Comparison of ENCODE assay signal across 14 mouse cellular contexts in the genomic region with DNA sequence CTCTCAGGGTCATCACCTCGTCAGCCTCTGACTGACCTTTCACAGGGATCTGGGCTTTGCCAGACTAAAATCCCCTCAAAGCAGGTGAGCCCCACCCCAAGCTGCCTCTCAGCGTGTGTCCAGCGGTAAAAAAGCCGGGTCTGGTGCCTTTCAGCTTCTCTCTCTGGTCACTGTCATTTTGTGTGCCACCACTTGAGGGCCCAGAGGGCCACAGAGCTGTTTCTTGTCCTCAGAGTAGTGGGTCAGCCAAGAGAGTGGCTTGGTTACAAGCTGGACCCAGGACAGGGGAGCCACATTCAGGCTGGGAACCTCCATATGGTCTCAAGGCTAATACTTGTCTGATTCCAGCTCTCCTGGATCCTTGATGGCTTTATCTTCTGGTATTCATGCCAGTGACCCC.
DNase-seq lines count a peak whose midpoint lies in the region; ATAC-seq and TF ChIP-seq lines count a peak whose summit lies in the region.
"Had no signal": no experiment of that assay in that cellular context is flagged by ENCODE, and none has a peak within 500 bp of the region (broad histone marks: within the 10 kb centered on the region; RNA-seq: fewer than 3 reads in every experiment).

No protein-coding gene starts in this region.

- no peak overlapping the region for H3K4me2 ChIP-seq in midbrain, postnatal 0 days (ENCODE audit: low read depth, low read length, poor library complexity, severe bottlenecking)
- no peak overlapping the region for H3K4me2 ChIP-seq in midbrain, embryonic 16.5 days (ENCODE audit: low read length)
- H3K4me2 ChIP-seq: embryonic facial prominence, embryonic 12.5 days; forebrain, embryonic 15.5 days; limb, embryonic 15.5 days had no signal

- no peak overlapping the region for H3K27ac ChIP-seq in midbrain, postnatal 0 days (ENCODE audit: low read depth, low read length)
- no peak overlapping the region for H3K27ac ChIP-seq in midbrain, embryonic 16.5 days (ENCODE audit: low read length)
- H3K27ac ChIP-seq: embryonic facial prominence, embryonic 12.5 days; forebrain, embryonic 15.5 days; limb, embryonic 15.5 days had no signal

- H3K9ac ChIP-seq in midbrain, postnatal 0 days (replicated peaks; ENCODE audit: low read length, poor library complexity, severe bottlenecking) = no peak overlapping the region
- no peak overlapping the region for H3K9ac ChIP-seq in midbrain, embryonic 16.5 days (ENCODE audit: low read depth, low read length)
- H3K9ac ChIP-seq: embryonic facial prominence, embryonic 12.5 days; forebrain, embryonic 15.5 days; limb, embryonic 15.5 days had no signal

- H3K27me3 ChIP-seq in midbrain, postnatal 0 days (ENCODE audit: insufficient read depth, low read length) = peaks cover 38% of the 10 kb centered on the region
- H3K27me3 ChIP-seq in midbrain, embryonic 16.5 days (ENCODE audit: control insufficient read depth, insufficient read depth, low read depth, low read length) = peaks cover 47% of the 10 kb centered on the region

- TF ChIP-seq CTCF in midbrain, postnatal 0 days (IDR thresholded peaks at IDR 0.05) = peak; percentile 36; the same call in 1 of the 2 replicates

- no peaks in the 10 kb centered on the region for H3K36me3 ChIP-seq in midbrain, postnatal 0 days (ENCODE audit: insufficient read depth, low read length)
- no peaks in the 10 kb centered on the region for H3K36me3 ChIP-seq in midbrain, embryonic 16.5 days (ENCODE audit: control insufficient read depth, insufficient read depth, low read length)
- H3K36me3 ChIP-seq: embryonic facial prominence, embryonic 12.5 days; forebrain, embryonic 15.5 days; limb, embryonic 15.5 days had no signal

- H3K4me1 ChIP-seq in midbrain, postnatal 0 days (ENCODE audit: insufficient read depth, low read length) = no peaks in the 10 kb centered on the region
- no peaks in the 10 kb centered on the region; the same call in 1 of the 2 replicates for H3K4me1 ChIP-seq in midbrain, embryonic 16.5 days (ENCODE audit: control insufficient read depth, insufficient read depth, low read length)
- H3K4me1 ChIP-seq: embryonic facial prominence, embryonic 12.5 days had no signal

- peak; percentile 14 to 24 for DNase-seq in heart, adult 18-20 months
- no peak for DNase-seq in heart, adult 11 months
- DNase-seq in midbrain, postnatal 0 days (ENCODE audit: low spot score) = no peak
- DNase-seq in kidney, adult 18-20 months = peak; percentile 30
- peak; percentile 9 to 52 for DNase-seq in kidney, postnatal 36 days
- no peak for DNase-seq in right cerebral cortex, postnatal 4 days
- DNase-seq in adrenal gland, adult 8-10 months = no peak

- H3K4me3 ChIP-seq in midbrain, postnatal 0 days (ENCODE audit: low read depth, low read length) = no peak overlapping the region
- H3K4me3 ChIP-seq in midbrain, embryonic 16.5 days (ENCODE audit: low read depth, low read length) = no peak overlapping the region
- H3K4me3 ChIP-seq: embryonic facial prominence, embryonic 12.5 days; forebrain, embryonic 15.5 days; limb, embryonic 15.5 days; myocyte had no signal

- H3K9me3 ChIP-seq in midbrain, postnatal 0 days (ENCODE audit: low read length) = no peaks in the 10 kb centered on the region
- H3K9me3 ChIP-seq in midbrain, embryonic 16.5 days (replicated peaks; ENCODE audit: control insufficient read depth, low read length, poor library complexity, severe bottlenecking) = no peaks in the 10 kb centered on the region
- H3K9me3 ChIP-seq: embryonic facial prominence, embryonic 12.5 days; forebrain, embryonic 15.5 days; limb, embryonic 15.5 days had no signal

- WGBS in midbrain, postnatal 0 days = 4% methylated on average over 4 of the region's 4 CpGs
- 7% methylated on average over 4 of the region's 4 CpGs for WGBS in midbrain, embryonic 16.5 days

- ATAC-seq in midbrain, postnatal 0 days (ENCODE audit: low FRiP score) = no peak
- ATAC-seq in midbrain, embryonic 16.5 days = no peak
- ATAC-seq: activated CD4-positive, CD25-positive, alpha-beta regulatory T cell, adult 4 months; forebrain, embryonic 15.5 days; hindbrain, embryonic 16.5 days had no signal

Comparison
In these comparisons a context has a peak if more than half of its experiments do, and no peak if none do; other contexts are left out.
1. DNase-seq: peak in heart, adult 18-20 months (2 of 2), kidney, adult 18-20 months (single experiment) and kidney, postnatal 36 days (2 of 2); none in heart, adult 11 months (single experiment), midbrain, postnatal 0 days (single experiment), right cerebral cortex, postnatal 4 days (single experiment) and adrenal gland, adult 8-10 months (single experiment).